Mouse (Mus musculus) splenic B cell, adult 2 months (primary cell): Measurements from ENCODE around the gene Pepd.

Source experiments
- DNase-seq: peaks from one replicate; pipeline ENCODE4 v3.0.0-alpha.2; 2011; ENCODE audit warnings: low read depth, low spot score
- H3K27me3 ChIP-seq: 2 replicates; pipeline ENCODE4 v1.6.1; 2012; ENCODE audit warnings: mild to moderate bottlenecking, low read length, moderate library complexity, mixed read lengths; ENCODE audit not compliant: control insufficient read depth, poor library complexity, insufficient read depth, severe bottlenecking
- H3K36me3 ChIP-seq: 2 replicates; pipeline ENCODE4 v1.6.1; 2012; ENCODE audit warnings: mild to moderate bottlenecking, low read length, moderate library complexity, mixed read lengths; ENCODE audit not compliant: control insufficient read depth, poor library complexity, insufficient read depth, severe bottlenecking

Gene Pepd

GRCm38 (mm10) chr7:35015252-35015651 lies 103.1 kb downstream of the Pepd start:
- H3K27me3 ChIP-seq, result no peaks in the 10 kb centered on the region
- H3K36me3 ChIP-seq, result no peaks in the 10 kb centered on the region
- DNase-seq, result no peak

GRCm38 (mm10) chr7:35021365-35021764 lies 109.2 kb downstream of the Pepd start:
- no peaks in the 10 kb centered on the region for H3K36me3 ChIP-seq
- H3K27me3 ChIP-seq, result no peaks in the 10 kb centered on the region
- DNase-seq, result no peak

DNA sequence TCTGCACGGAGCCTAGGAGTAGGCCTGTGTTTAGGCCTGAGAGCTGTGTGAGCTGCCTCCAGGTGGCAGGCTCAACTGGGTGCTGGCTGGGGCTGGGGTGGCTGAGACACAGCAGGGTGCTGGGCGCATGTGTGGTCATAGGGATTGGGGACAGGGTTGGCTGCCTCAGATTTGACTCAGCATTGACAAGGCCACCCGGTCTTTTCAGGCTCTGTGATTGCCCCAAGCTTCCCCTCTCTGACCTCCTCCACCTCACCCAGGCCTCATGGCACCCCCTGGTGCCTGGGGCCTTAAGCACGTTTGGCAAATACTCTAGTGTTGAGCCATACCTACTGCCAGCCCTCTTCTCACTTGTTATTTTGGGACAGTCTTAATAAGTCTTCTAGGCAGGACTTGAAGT lies 111.1 kb downstream of the Pepd start:
- no peaks in the 10 kb centered on the region for H3K36me3 ChIP-seq
- no peaks in the 10 kb centered on the region for H3K27me3 ChIP-seq
- no peak for DNase-seq

DNA sequence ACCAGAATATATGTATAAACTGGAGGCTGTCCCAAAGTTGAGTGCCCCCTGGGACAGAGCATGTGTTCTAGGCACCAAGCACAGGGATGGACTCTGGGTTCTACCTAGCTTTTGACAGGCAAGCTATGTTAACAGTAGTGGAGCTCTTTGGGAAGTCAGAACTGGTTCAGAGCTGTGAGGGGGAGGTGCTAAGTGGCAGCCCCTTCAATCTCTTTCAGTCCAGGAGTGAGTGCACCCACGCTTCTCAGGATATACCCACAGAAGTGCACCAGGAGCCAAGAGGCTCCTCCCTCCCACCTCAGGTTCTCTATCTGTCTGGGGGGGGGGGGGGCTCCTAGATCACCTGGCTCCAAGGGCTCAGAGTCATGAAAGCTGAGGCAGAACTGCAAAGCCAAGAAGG lies 112.2 kb downstream of the Pepd start:
- Histone ChIP-seq H3K27me3 (no peaks in the 10 kb centered on the region), H3K36me3 (no peaks in the 10 kb centered on the region)
- DNase-seq, result no peak

DNA sequence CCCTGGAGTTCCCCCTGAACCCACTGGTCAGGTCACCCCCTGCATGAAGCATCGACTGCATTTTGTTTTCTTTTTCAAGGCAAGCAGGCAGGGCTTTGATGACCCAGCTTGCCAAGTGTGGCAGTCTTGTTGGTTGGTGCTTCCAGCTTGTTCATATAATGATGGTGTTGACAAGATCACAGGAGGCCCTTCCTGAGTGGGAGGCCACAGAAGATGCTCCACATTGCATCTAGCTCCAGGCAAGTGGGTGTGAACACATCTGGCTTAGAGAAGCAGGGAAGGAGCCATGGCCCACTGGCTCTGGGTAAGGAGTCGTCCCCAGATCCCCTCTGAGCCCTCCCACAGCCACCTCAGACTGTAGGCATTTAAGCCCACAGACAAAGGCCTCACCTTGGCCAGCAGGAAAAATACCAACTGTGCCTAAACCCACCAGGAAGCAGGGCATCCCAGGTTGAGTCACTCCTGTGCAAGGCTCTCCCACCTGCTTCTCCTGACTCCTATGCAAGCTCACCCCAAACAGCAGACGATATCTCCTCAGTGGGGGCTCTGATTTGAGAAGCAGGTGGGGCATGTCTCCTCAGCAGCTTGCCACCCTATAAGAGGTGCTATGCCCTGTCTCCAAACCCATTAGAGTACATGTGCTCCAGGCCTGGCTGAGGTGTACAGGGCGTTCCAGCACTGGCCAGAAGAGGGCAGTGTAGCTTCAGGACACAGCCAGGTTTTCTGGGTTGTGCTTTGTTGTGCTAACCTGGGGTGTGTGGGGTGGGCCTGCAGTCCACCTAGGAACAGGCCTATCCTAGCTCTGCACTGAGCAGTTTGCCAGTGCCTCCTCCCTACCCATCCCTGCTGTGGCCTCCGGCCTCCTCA lies 113.5 kb downstream of the Pepd start:
- DNase-seq, result peak; percentile 81
- H3K36me3 ChIP-seq, result no peaks in the 10 kb centered on the region
- H3K27me3 ChIP-seq, result no peaks in the 10 kb centered on the region

DNA sequence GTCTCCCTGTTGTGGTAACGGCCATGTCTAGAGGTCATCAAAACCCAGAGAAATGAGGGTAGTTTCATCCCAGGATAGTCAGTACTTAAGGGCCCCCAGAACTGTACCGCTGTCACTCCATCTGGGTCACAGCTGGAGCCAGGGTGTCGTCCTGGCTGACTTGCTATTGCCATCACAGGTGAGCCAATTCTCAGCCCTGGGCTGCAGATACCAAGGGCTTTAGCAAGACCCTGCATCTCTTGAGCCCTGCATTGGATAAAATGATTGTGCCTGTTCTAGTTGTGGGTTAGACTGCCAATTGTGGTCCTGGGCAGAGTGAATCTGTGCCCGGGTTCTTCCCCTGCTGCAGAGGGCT lies 114.1 kb downstream of the Pepd start:
- Histone ChIP-seq H3K36me3 (no peaks in the 10 kb centered on the region), H3K27me3 (no peaks in the 10 kb centered on the region)
- DNase-seq, result no peak

DNA sequence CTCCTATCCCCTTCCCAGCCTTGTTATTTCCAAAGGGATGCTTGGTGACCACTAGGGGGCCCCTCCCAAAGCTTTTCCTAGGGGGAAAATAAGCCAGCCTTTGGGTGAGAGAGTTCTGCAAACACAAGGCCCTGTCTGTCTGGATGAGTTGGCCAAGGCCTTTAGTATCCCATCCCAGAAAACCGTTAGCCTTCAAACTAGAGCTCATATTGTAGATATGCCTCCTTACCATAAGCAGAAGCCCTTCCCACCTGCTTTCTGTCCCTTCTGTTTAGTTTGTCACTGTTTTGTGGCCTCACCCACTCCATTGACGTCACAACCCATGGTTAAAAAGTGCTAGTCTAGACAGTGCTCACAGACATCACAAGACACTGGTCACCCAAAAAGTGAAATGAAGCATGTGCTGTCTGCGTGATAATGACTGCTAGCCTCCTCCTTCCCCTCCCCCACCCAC lies 114.7 kb downstream of the Pepd start:
- H3K36me3 ChIP-seq, result no peaks in the 10 kb centered on the region
- DNase-seq, result no peak
- no peaks in the 10 kb centered on the region for H3K27me3 ChIP-seq

DNA sequence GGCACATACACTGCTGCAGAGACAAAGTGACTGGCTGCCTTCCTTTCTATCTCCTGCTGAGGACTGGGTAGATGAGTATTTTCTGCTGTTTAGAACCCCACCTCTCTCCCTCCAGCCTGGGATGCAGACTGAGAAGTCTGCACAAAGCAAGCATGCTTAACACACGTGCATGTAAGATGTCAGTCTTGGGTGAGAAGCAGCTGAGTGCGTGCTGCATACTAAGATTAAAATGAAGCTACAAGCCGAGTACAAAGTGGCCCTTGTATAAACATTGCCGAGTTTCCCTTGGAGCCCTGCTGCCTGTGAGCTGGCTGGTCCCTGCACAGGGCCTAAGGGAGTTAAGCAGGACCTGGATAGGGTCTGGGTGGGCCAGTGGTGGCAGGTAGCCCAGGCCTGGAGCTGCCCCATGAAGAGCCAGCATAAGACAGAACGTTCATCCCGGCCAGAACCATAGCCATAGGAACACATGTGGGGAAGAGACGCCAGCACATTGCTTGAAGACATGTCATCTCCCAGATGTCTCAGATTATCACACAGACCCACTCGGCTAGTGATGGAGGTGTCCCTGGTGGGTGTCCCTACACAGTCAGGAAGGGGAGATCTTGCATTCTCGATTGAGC lies 115.7 kb downstream of the Pepd start:
- H3K27me3 ChIP-seq, result no peaks in the 10 kb centered on the region
- DNase-seq, result no peak
- H3K36me3 ChIP-seq, result no peaks in the 10 kb centered on the region

GRCm38 (mm10) chr7:35028559-35028958 lies 116.4 kb downstream of the Pepd start:
- DNase-seq, result peak; percentile 18
- Histone ChIP-seq H3K36me3 (no peaks in the 10 kb centered on the region), H3K27me3 (no peaks in the 10 kb centered on the region)

GRCm38 (mm10) chr7:35029228-35029627 lies 117.0 kb downstream of the Pepd start:
- DNase-seq, result no peak
- Histone ChIP-seq H3K36me3 (no peaks in the 10 kb centered on the region), H3K27me3 (no peaks in the 10 kb centered on the region)

DNA sequence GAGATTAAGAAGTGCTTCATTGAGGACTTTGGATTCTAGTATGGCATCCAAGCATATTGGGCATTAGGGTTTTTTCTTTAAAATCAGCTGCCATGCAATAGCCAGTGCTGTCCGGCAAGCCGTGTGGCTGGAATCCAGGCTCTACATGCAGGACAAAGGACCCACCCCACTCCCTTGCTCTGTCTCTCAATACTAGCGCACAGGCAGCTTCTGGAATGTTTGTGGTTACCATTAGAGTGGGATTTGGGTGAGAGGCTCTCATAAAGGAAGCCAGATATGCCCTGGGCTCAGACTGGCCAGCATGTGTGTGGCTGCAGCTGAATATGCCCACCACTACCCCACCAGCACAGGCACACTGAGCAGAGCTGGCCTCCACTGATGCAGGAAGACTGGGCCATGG lies 117.5 kb downstream of the Pepd start:
- no peaks in the 10 kb centered on the region for H3K36me3 ChIP-seq
- H3K27me3 ChIP-seq, result no peaks in the 10 kb centered on the region
- no peak for DNase-seq

DNA sequence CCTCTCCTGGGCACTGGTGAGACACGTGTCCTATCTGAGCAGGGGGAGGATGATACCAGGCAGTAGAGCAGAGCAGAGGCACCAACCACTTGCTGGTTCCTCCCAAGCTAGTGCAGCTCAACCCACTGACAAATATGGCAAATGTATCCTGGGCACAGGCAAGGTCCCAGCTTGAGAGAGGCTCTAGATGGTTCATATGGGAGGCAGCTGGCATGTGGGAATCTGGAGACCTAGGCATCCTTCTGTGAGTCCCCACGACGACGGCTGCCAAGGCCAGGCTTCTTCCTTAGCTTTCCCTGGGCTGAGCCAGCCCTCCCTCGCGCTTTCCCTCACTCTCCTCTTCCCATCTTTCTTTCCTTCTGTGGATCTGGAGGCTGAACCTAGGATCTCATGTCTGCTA lies 118.4 kb downstream of the Pepd start:
- DNase-seq, result no peak
- Histone ChIP-seq H3K27me3 (no peaks in the 10 kb centered on the region), H3K36me3 (no peaks in the 10 kb centered on the region)

GRCm38 (mm10) chr7:35035141-35035553 lies 123.0 kb downstream of the Pepd start:
- Histone ChIP-seq H3K27me3 (no peaks in the 10 kb centered on the region), H3K36me3 (no peaks in the 10 kb centered on the region)
- DNase-seq, result no peak

GRCm38 (mm10) chr7:35035565-35035964 lies 123.4 kb downstream of the Pepd start:
- no peak for DNase-seq
- no peaks in the 10 kb centered on the region for H3K36me3 ChIP-seq
- H3K27me3 ChIP-seq, result no peaks in the 10 kb centered on the region

- Histone ChIP-seq H3K36me3 (no peaks in the 10 kb centered on the region), H3K27me3 (no peaks in the 10 kb centered on the region)
- no peak for DNase-seq
Observed at GRCm38 (mm10) chr7:35036266-35036731, 124.1 kb downstream of the Pepd start.
